Mouse (Mus musculus): ENCODE data around the gene 9230112D13Rik. TPM values are rescaled to one million over a fixed set of nuclear protein-coding genes. Genes with fewer than 3 reads are reported as not detected.
A peak's percentile ranks its signal among the peaks of the same experiment; 100 is the strongest.

9230112D13Rik gene
- polyA plus RNA-seq, 1 experiment from 2014 or later = not detected

DNA sequence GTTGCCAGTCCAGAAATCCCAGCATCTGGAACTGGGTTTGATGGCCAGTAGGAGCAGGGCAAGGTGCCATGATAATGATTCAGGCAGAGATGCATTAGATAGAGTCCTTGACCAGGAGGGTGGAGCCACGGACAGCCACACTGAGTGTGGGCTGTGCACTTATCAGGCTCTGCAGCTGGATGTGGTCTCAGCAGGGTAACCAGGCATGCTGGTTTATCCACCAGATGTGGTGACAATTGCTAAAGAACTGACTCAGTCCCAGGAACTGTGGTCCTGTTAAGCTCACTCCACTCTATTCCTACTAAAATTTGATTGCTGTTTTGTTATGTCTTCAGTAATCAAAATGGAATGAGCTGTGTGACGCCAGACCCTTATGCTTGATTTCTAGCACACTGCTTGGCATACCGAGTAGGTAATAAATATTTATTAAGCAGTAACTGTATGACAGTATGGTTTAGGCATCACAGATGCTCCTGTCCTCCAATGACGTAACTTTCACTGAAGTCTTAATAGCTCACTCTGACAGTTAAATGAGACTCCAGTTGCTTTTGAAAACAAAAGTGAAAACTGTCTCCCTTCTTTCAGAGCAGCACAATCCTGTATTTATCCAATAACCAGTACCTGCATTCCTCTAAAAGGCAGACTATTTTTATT, 14.3 kb downstream of the 9230112D13Rik start:
- H3K36me3 ChIP-seq (ENCODE audit: control insufficient read depth, insufficient read depth, low read length) = no peaks in the 10 kb centered on the region
- no peak for DNase-seq (ENCODE audit: low spot score)
- peaks cover 18% of the 10 kb centered on the region for H3K4me1 ChIP-seq (replicated peaks; ENCODE audit: control insufficient read depth, insufficient read depth, low read length)
- peak; percentile 85 for ATAC-seq (replicated peaks; ENCODE audit: low FRiP score)
- WGBS = 43% methylated on average over 4 of the region's 4 CpGs
- H3K27me3 ChIP-seq (replicated peaks; ENCODE audit: control insufficient read depth, insufficient read depth, low read length) = no peaks in the 10 kb centered on the region; the same call in 1 of the 2 replicates
- no peaks in the 10 kb centered on the region for H3K9me3 ChIP-seq (ENCODE audit: control insufficient read depth, low read length)
- no peak overlapping the region for H3K4me3 ChIP-seq (ENCODE audit: low read depth, low read length)
- H3K9ac ChIP-seq (ENCODE audit: low read depth, low read length) = no peak overlapping the region
- peak overlapping the region; percentile 1; the same call in 1 of the 2 replicates for H3K4me2 ChIP-seq
- H3K27ac ChIP-seq (ENCODE audit: low read depth, low read length) = no peak overlapping the region

DNA sequence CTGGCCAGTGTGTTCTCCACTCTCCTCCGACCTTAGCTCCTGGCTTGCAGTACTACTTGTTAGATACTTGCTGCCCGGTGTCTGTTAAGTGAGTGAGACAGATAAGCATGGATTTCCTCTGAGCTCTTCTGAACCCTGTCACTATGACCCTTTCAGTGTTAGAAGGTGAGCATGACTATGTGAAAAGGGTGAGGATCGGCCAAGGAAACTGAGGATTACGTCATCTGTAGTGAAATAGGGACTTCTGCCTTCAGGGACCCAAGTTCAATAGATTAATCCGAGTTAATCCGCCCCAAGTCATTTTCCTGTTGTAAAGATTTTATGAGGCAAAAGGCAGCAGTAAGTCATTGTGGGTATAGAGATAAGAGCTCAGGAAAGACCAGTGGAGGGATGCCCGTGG, 17.3 kb downstream of the 9230112D13Rik start:
- Histone ChIP-seq H3K27ac (ENCODE audit: low read depth, low read length) (no peak overlapping the region), H3K27me3 (replicated peaks; ENCODE audit: control insufficient read depth, insufficient read depth, low read length) (no peaks in the 10 kb centered on the region; the same call in 1 of the 2 replicates), H3K4me3 (ENCODE audit: low read depth, low read length) (no peak overlapping the region), H3K9ac (ENCODE audit: low read depth, low read length) (no peak overlapping the region), H3K4me1 (replicated peaks; ENCODE audit: control insufficient read depth, insufficient read depth, low read length) (peaks cover 18% of the 10 kb centered on the region), H3K9me3 (ENCODE audit: control insufficient read depth, low read length) (no peaks in the 10 kb centered on the region), H3K36me3 (ENCODE audit: control insufficient read depth, insufficient read depth, low read length) (no peaks in the 10 kb centered on the region), H3K4me2 (no peak overlapping the region)
- ATAC-seq (replicated peaks; ENCODE audit: low FRiP score) (no peak), DNase-seq (ENCODE audit: low spot score) (no peak)
- WGBS = 31% methylated on average over 7 of the region's 7 CpGs

DNA sequence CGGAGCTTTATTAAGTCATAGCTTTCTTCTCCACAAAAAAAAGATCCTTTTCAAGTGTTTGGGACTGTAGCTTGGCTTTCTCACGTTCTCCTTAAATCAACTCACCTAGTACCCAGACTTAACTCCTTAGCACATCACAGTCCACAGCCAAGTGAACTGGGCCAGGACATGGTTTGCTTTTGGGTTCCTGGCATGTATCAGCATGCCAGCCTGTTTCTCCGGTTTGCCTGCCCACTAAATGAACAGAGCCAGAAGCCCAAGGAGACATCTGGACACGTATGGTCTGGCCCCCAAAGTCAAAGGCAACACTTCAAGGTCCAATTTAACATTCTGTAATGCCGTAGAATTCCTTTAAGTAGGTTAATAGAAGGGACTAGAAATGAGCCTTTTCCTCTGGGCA, 18.2 kb downstream of the 9230112D13Rik start:
- Histone ChIP-seq H3K9me3 (ENCODE audit: control insufficient read depth, low read length) (no peaks in the 10 kb centered on the region), H3K4me1 (replicated peaks; ENCODE audit: control insufficient read depth, insufficient read depth, low read length) (peaks cover 18% of the 10 kb centered on the region), H3K9ac (ENCODE audit: low read depth, low read length) (no peak overlapping the region), H3K27ac (ENCODE audit: low read depth, low read length) (no peak overlapping the region), H3K4me3 (ENCODE audit: low read depth, low read length) (no peak overlapping the region), H3K36me3 (ENCODE audit: control insufficient read depth, insufficient read depth, low read length) (no peaks in the 10 kb centered on the region), H3K4me2 (no peak overlapping the region), H3K27me3 (replicated peaks; ENCODE audit: control insufficient read depth, insufficient read depth, low read length) (no peaks in the 10 kb centered on the region; the same call in 1 of the 2 replicates)
- 90% methylated on average over 5 of the region's 5 CpGs for WGBS
- DNase-seq (ENCODE audit: low spot score) (no peak), ATAC-seq (replicated peaks; ENCODE audit: low FRiP score) (no peak)

DNA sequence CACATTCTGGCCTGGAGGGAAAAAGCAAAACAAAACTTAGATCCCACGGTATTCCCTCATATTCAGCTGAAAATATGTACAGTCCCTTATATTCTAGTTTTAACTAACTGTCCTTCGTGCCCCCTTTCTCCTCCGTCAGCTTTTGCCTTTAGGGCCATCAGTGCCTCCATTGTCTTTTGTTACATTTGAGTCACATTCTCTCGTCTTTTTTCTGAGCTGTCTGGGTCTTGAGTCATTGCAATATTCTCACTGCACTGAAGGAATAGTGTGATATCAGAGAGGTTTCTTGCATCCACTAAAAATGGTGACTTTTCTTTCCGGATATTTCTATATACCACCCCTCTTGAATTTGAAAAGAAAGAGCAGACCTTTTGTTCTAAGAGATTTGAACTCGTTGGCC, 18.8 kb downstream of the 9230112D13Rik start:
- DNase-seq (ENCODE audit: low spot score) (no peak), ATAC-seq (replicated peaks; ENCODE audit: low FRiP score) (no peak)
- Histone ChIP-seq H3K36me3 (ENCODE audit: control insufficient read depth, insufficient read depth, low read length) (no peaks in the 10 kb centered on the region), H3K27ac (ENCODE audit: low read depth, low read length) (no peak overlapping the region), H3K4me3 (ENCODE audit: low read depth, low read length) (no peak overlapping the region; the same call in 1 of the 2 replicates), H3K9me3 (ENCODE audit: control insufficient read depth, low read length) (no peaks in the 10 kb centered on the region), H3K27me3 (replicated peaks; ENCODE audit: control insufficient read depth, insufficient read depth, low read length) (no peaks in the 10 kb centered on the region; the same call in 1 of the 2 replicates), H3K9ac (ENCODE audit: low read depth, low read length) (no peak overlapping the region), H3K4me2 (peak overlapping the region; percentile 93), H3K4me1 (replicated peaks; ENCODE audit: control insufficient read depth, insufficient read depth, low read length) (peaks cover 15% of the 10 kb centered on the region)
- 69% methylated on average over 6 of the region's 6 CpGs for WGBS

DNA sequence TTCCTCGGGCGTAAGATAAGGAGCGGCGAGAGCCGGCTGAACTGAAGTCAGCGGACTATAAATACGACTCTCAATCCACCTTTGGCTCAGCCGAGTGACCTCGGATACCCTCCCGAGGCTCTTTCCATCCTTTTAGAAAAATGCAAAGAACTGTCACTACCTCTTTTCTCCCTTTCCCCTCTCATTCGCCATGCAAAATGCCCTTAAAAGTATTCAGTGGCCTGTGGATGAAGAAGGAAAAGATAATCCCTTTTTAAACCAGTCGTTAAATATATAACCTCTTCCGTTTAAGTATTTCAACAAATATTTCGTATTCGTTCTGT, 19.3 kb downstream of the 9230112D13Rik start, which contains the start of gene Bmpr1a:
Bmpr1a (minus strand) TSS at position 17 of the 323 bp plus-strand sequence.
- no peaks in the 10 kb centered on the region for H3K36me3 ChIP-seq (ENCODE audit: control insufficient read depth, insufficient read depth, low read length)
- whole genome bisulfite sequencing = 11% methylated on average over 15 of the region's 15 CpGs
- no peaks in the 10 kb centered on the region; the same call in 1 of the 2 replicates for H3K27me3 ChIP-seq (replicated peaks; ENCODE audit: control insufficient read depth, insufficient read depth, low read length)
- DNase-seq (ENCODE audit: low spot score) = no peak
- peaks cover 10% of the 10 kb centered on the region for H3K4me1 ChIP-seq (replicated peaks; ENCODE audit: control insufficient read depth, insufficient read depth, low read length)
- H3K27ac ChIP-seq (ENCODE audit: low read depth, low read length) = peak within 1 kb of the TSS; percentile 91
- H3K9ac ChIP-seq (ENCODE audit: low read depth, low read length) = peak within 1 kb of the TSS; percentile 93
- H3K9me3 ChIP-seq (ENCODE audit: control insufficient read depth, low read length) = no peaks in the 10 kb centered on the region
- ATAC-seq (replicated peaks; ENCODE audit: low FRiP score) = no peak
- peak within 1 kb of the TSS; percentile 83 for H3K4me3 ChIP-seq (ENCODE audit: low read depth, low read length)
- peak within 1 kb of the TSS; percentile 93 for H3K4me2 ChIP-seq

DNA sequence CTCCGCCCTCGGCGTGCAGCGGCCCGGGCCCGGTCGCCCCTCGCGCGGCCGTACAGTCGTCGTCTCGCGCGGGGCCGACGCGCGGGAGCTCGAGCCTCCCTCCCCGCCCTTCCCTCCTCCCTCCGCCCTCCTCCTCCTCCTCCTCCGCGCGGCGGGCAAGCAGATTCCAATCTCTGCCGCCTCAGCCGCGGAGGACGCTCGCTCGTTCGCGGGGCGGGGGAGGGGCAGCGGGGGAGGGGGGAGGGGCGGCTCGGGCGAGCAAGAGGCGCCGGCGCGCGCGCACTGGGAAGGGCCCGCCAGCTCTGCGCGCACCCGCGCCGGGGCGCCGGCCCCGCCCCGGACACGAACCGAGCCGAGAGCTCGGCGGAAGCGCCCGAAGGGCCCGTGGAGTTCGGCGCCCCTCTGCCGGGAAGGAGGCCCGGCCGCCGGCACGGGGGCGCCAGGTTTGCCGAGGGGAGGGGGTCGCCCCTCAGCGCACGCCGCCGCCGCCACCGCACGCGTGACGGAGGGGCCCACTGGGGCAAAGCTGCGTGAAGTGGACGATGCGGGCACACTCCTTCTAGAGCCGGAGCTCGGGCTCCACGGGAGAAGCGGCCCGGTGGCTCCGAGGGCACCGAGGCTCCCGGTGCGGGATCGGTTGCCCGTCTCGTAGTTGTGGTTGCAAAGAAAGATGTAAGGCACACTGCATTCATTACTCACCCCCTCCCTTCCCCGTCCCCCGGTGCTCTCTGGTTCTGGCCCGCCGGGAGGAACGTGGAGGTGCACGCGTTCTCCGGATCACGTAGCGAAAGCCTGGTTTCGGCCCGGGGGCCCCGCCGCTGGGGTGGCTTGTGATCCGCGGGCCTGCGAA, 19.9 kb downstream of the 9230112D13Rik start:
- peak overlapping the region; percentile 91 for H3K27ac ChIP-seq (ENCODE audit: low read depth, low read length)
- peaks cover 4% of the 10 kb centered on the region for H3K4me1 ChIP-seq (replicated peaks; ENCODE audit: control insufficient read depth, insufficient read depth, low read length)
- peak; percentile 88 for DNase-seq (ENCODE audit: low spot score)
- WGBS = under 1% methylated on average over 81 of the region's 115 CpGs
- no peaks in the 10 kb centered on the region for H3K9me3 ChIP-seq (ENCODE audit: control insufficient read depth, low read length)
- no peaks in the 10 kb centered on the region; the same call in 1 of the 2 replicates for H3K27me3 ChIP-seq (replicated peaks; ENCODE audit: control insufficient read depth, insufficient read depth, low read length)
- H3K36me3 ChIP-seq (ENCODE audit: control insufficient read depth, insufficient read depth, low read length) = no peaks in the 10 kb centered on the region
- peak overlapping the region; percentile 93 for H3K4me2 ChIP-seq
- peak; percentile 86 for ATAC-seq (replicated peaks; ENCODE audit: low FRiP score)
- H3K9ac ChIP-seq (ENCODE audit: low read depth, low read length) = peak overlapping the region; percentile 93
- H3K4me3 ChIP-seq (ENCODE audit: low read depth, low read length) = peak overlapping the region; percentile 83

DNA sequence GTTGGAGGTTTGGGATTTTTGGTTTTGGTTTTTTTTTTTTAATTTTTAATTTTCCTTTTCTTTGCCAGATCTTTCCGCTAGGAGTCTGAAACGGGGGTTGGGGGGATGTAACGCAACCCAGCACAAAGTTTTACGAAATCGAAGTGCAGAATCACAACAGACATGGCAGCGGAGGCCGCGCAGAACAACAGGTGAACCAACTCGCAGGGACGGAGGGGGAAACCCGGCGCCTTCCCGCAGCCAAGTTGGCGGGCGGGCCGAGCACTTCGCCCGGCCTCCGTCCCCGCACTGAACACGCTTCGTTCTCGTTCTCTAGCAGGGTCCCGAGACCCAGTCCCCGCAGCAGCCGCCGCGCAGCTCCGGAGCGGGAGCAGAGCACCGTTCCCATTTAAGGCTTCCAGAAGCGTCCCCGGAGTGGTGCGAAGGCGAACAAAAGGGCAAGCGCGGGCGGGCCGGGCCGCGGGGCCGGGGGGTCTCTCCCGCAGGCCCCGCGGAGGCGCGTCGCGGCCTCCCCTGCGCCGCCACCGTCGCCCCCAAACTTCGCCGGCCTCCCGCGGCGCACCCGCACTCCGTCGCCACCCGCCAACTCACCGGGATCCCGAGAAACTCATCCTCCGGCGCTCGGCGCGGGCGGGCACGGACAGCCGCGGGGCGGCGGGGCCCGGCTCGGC, 20.7 kb downstream of the 9230112D13Rik start:
- under 1% methylated on average over 59 of the region's 77 CpGs for WGBS
- Histone ChIP-seq H3K4me1 (replicated peaks; ENCODE audit: control insufficient read depth, insufficient read depth, low read length) (peaks cover 4% of the 10 kb centered on the region), H3K9ac (ENCODE audit: low read depth, low read length) (peak overlapping the region; percentile 93), H3K9me3 (ENCODE audit: control insufficient read depth, low read length) (no peaks in the 10 kb centered on the region), H3K27ac (ENCODE audit: low read depth, low read length) (peak overlapping the region; percentile 87), H3K4me2 (peak overlapping the region; percentile 93), H3K4me3 (ENCODE audit: low read depth, low read length) (peak overlapping the region; percentile 83), H3K36me3 (ENCODE audit: control insufficient read depth, insufficient read depth, low read length) (no peaks in the 10 kb centered on the region), H3K27me3 (replicated peaks; ENCODE audit: control insufficient read depth, insufficient read depth, low read length) (no peaks in the 10 kb centered on the region; the same call in 1 of the 2 replicates)
- ATAC-seq (replicated peaks; ENCODE audit: low FRiP score) (peak; percentile 33), DNase-seq (ENCODE audit: low spot score) (peak; percentile 69)

DNA sequence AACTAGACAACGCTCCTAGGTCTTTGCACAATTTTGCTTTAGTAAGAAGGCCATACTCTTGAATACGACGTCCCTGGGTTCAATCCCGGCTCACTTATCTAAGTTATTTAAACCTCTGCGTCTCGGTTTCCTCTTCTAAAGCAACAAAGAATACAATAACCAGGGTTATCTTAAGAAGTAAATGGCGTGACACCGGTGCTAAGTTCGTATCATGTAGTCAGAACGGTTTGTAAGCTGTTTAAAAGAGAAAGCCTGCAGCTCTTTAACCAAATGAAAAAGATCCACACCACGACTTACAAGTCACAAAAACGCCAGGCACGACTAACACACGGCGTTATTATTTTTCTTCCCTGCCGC, 21.2 kb downstream of the 9230112D13Rik start:
- peak overlapping the region; percentile 83 for H3K4me3 ChIP-seq (ENCODE audit: low read depth, low read length)
- no peaks in the 10 kb centered on the region; the same call in 1 of the 2 replicates for H3K27me3 ChIP-seq (replicated peaks; ENCODE audit: control insufficient read depth, insufficient read depth, low read length)
- H3K9me3 ChIP-seq (ENCODE audit: control insufficient read depth, low read length) = no peaks in the 10 kb centered on the region
- peak overlapping the region; percentile 87; the same call in 1 of the 2 replicates for H3K27ac ChIP-seq (ENCODE audit: low read depth, low read length)
- DNase-seq (ENCODE audit: low spot score) (no peak), ATAC-seq (replicated peaks; ENCODE audit: low FRiP score) (no peak)
- no peaks in the 10 kb centered on the region for H3K36me3 ChIP-seq (ENCODE audit: control insufficient read depth, insufficient read depth, low read length)
- peak overlapping the region; percentile 93 for H3K4me2 ChIP-seq
- under 1% methylated on average over 16 of the region's 16 CpGs for WGBS
- H3K9ac ChIP-seq (ENCODE audit: low read depth, low read length) = peak overlapping the region; percentile 93
- H3K4me1 ChIP-seq (replicated peaks; ENCODE audit: control insufficient read depth, insufficient read depth, low read length) = peaks cover 4% of the 10 kb centered on the region

Measured in liver, embryonic 11.5 days (tissue).